Mouse (Mus musculus): ENCODE measurements around the gene Spred1.

DNA sequence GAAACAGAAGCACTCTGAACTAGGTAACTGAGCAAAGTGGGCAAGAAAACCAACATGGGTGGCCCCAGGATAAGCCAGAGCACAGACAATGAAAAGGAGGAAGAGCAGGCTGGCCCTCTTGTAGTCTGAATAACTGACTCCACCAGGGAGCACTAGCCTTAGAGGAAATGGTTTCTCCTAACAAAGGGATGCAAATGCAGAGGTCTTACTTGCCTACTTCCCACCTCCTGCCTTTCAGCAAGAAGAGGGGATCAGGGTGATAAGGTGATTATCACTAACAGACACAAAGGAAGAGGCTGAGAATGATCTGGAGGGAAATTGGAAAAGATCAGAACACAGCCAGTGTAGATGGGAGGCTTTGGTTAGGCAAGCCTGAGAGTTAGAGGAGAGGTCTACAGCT is 73.1 kb downstream of the Spred1 start:
- TF ChIP-seq EP300 (IDR thresholded peaks at IDR 0.05; ENCODE audit: low read depth) (no peak), CTCF (IDR thresholded peaks at IDR 0.05; ENCODE audit: low read depth) (no peak)
